Mouse (Mus musculus) liver, adult 2 months (tissue): ENCODE measurements around the gene Gpam. TPM values are rescaled to one million over a fixed set of nuclear protein-coding genes. Genes with fewer than 3 reads are reported as not detected.

Source experiments
- DNase-seq: peaks from one replicate; pipeline ENCODE4 v3.0.0-alpha.2; 2011; ENCODE audit warnings: low read depth, low spot score; ENCODE audit errors: extremely low read depth
- H3K27ac ChIP-seq: fragments of 200-500 bp; replicated peaks from 2 replicates; pipeline ENCODE4 v1.5.1; 2012; ENCODE audit warnings: low read depth, mild to moderate bottlenecking, control low read depth, inconsistent platforms, low read length; ENCODE audit not compliant: insufficient read depth
- H3K27me3 ChIP-seq: fragments of 200-500 bp; 2 replicates; pipeline ENCODE4 v1.6.1; 2012; ENCODE audit warnings: mild to moderate bottlenecking, moderate library complexity, low read length, inconsistent platforms; ENCODE audit not compliant: control insufficient read depth, insufficient read depth
- H3K36me3 ChIP-seq: fragments of 200-500 bp; 2 replicates; pipeline ENCODE4 v1.6.1; 2012; ENCODE audit warnings: low read length, inconsistent platforms; ENCODE audit not compliant: control insufficient read depth, insufficient read depth
- H3K4me1 ChIP-seq: fragments of 200-500 bp; 2 replicates; pipeline ENCODE4 v1.6.1; 2011; ENCODE audit warnings: low read length; ENCODE audit not compliant: control insufficient read depth, insufficient read depth
- H3K4me3 ChIP-seq: fragments of 200-500 bp; 2 replicates; pipeline ENCODE4 v1.5.1; 2011; ENCODE audit warnings: low read depth, mild to moderate bottlenecking, control low read depth, low read length, moderate library complexity; ENCODE audit not compliant: insufficient read depth
- H3K79me2 ChIP-seq: fragments of 200-500 bp; 2 replicates; pipeline ENCODE4 v1.6.1; 2012; ENCODE audit warnings: inconsistent platforms, mild to moderate bottlenecking, low read length, moderate library complexity; ENCODE audit not compliant: control insufficient read depth, insufficient read depth
- H3K9ac ChIP-seq: fragments of 200-500 bp; 2 replicates; pipeline ENCODE4 v1.6.1; 2012; ENCODE audit warnings: low read depth, mild to moderate bottlenecking, control low read depth, inconsistent platforms, low read length
- CTCF ChIP-seq: fragments of 200-500 bp; IDR thresholded peaks from 2 replicates; pipeline ENCODE4 v1.5.1; 2011; ENCODE audit warnings: low read depth, low read length, control low read depth
- POLR2A ChIP-seq: fragments of 200-500 bp; IDR thresholded peaks from 2 replicates; pipeline ENCODE4 v1.6.1; 2011; ENCODE audit warnings: low read length, control low read depth; ENCODE audit not compliant: insufficient read depth; ENCODE audit errors: extremely low read depth
- WGBS: fragments of 180-500 bp; shearing (Covaris S2); methylation state at CpG from one replicate; pipeline ENCODE4 v1.1.7; 2018; 5-methylcytosine and 5-hydroxymethylcytosine counted together
- polyA plus RNA-seq: library from polyadenylated mRNA; depleted of rRNA; stranded (reverse); fragments of >200 nt; gene quantifications from 2 replicates; pipeline ENCODE4 v1.2.3, GENCODE M21; 2012
- total RNA-seq: library from RNA; depleted of rRNA; stranded (reverse); fragments of >200 nt; gene quantifications from 2 replicates; pipeline ENCODE4 v1.2.3, GENCODE M21; 2014

Gene Gpam
- total and polyA plus RNA-seq, 2 experiments, result 102 to 261 TPM

DNA sequence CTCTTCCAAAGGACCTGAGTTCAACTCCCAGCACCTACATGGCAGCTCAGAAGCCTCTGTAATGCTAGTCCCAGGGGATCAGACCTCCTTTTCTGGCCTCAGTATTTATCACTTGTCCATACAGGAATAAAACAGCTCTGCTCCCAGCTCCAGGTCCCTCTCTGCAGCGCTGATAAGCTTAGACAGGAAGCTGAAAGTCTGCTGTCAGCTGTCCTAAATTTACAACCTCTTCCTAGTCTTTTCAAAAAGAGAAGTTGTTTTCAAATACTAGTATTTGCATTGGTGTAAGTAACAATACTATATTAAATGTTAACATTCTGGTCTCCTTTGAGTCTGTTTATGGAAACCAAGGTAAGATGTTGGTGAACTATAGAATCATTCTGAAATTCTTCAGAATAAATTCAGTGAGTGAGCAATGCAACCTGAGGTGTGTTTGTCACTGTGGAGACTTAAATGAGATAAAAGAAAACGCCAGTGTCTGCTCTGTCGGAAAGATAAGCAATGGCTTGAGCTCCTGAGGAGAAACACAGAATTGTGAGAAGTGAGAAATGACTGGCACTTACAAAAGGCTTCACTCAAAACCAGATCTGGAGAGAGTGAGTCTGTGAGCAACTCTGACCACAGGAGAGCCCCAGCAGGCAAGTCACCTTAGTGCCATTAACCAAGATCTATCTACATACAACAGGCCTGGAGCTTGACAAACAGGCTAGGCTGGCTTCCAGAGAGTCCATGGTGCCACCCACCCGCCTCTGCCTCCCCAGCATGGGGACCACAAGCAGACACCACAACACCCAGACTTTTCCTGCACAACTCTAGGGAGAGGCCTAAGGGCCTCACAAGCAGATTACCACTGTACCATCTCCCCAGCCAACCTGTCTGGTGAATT lies 41.8 kb downstream of the Gpam start:
- TF ChIP-seq CTCF (no peak), POLR2A (no peak)
- no peak for DNase-seq
- peaks cover 87% of the 10 kb centered on the region for H3K36me3 ChIP-seq
- peaks cover 3% of the 10 kb centered on the region; the same call in 1 of the 2 replicates for H3K4me1 ChIP-seq
- H3K9ac ChIP-seq, result no peak overlapping the region
- H3K4me3 ChIP-seq, result no peak overlapping the region
- peaks cover 8% of the 10 kb centered on the region; the same call in 1 of the 2 replicates for H3K79me2 ChIP-seq
- H3K27me3 ChIP-seq, result no peaks in the 10 kb centered on the region
- WGBS, result 79% methylated on average over 4 of the region's 4 CpGs
- H3K27ac ChIP-seq, result no peak overlapping the region

DNA sequence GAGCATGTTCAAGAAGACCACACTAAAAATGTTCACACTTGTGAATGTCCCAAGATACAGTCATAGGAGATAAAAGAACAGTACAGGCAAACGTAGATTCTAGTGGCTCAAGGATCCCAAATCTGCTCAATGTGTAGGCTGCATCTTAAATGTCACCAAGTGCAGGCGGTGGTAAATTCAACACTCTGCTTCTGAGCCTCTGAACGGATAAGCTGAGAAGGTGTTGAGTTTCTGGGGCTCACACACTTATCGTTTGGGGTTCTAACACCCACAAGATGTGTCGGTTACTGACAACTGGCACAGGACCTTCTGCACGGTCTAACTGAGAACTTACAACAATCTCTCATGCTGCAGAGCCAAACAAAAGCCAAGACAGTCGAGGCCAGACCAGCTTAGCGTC lies 50.2 kb downstream of the Gpam start:
- no peaks in the 10 kb centered on the region for H3K79me2 ChIP-seq
- DNase-seq, result no peak
- no peaks in the 10 kb centered on the region for H3K27me3 ChIP-seq
- no peak overlapping the region for H3K9ac ChIP-seq
- H3K4me3 ChIP-seq, result no peak overlapping the region
- peaks cover 89% of the 10 kb centered on the region for H3K36me3 ChIP-seq
- TF ChIP-seq CTCF (no peak), POLR2A (no peak)
- WGBS, result 92% methylated on average over 8 of the region's 8 CpGs
- no peak overlapping the region for H3K27ac ChIP-seq
- no peaks in the 10 kb centered on the region for H3K4me1 ChIP-seq

DNA sequence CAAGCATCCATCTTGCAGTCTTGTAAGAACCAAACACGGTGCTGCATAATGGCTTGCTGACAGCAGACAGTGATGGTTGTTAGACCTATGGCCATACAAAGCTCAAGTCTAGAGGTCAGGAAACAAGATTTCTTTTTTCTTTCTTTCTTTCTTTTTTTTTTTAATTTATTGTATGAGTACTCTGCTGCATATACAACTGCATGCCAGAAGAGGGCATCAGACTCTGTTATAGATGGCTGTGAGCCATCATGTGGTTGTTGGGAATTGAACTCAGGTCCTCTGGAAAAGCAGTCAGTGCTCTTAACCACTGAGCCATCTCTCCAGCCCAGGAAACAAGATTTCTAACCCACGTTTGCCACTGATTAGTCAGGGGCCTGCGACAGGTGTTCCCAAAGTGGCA lies 54.0 kb downstream of the Gpam start:
- DNase-seq, result no peak
- H3K36me3 ChIP-seq, result peaks cover 86% of the 10 kb centered on the region
- no peaks in the 10 kb centered on the region for H3K4me1 ChIP-seq
- TF ChIP-seq CTCF (no peak), POLR2A (no peak)
- H3K4me3 ChIP-seq, result no peak overlapping the region
- no peak overlapping the region for H3K27ac ChIP-seq
- no peaks in the 10 kb centered on the region for H3K27me3 ChIP-seq
- no peaks in the 10 kb centered on the region for H3K79me2 ChIP-seq
- 82% methylated on average over 3 of the region's 3 CpGs for WGBS
- H3K9ac ChIP-seq, result no peak overlapping the region

DNA sequence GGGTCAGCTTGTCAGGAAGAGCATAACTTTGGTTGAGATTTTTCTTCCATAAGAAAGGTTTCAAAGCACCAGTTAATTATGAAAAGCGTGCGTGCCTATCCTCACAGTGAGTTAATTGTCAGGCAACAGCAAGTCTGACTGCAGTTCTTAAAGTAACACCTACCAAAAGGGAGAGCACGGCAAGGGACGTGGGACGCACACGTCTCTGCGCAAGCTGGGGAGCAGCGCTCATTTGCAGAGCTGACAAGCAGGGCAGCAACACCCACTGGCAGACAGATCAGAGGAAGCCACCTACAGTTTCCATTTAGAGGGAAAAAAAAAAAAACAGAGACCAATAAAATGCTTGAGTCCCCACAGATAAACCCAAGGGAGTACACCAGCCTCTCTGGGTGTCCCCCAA lies 58.0 kb downstream of the Gpam start:
- WGBS, result 93% methylated on average over 8 of the region's 8 CpGs
- no peak for DNase-seq
- H3K36me3 ChIP-seq, result peaks cover 69% of the 10 kb centered on the region
- TF ChIP-seq CTCF (no peak), POLR2A (no peak)
- no peak overlapping the region for H3K4me3 ChIP-seq
- H3K27me3 ChIP-seq, result no peaks in the 10 kb centered on the region
- H3K4me1 ChIP-seq, result no peaks in the 10 kb centered on the region
- H3K27ac ChIP-seq, result no peak overlapping the region
- H3K9ac ChIP-seq, result no peak overlapping the region
- H3K79me2 ChIP-seq, result no peaks in the 10 kb centered on the region

DNA sequence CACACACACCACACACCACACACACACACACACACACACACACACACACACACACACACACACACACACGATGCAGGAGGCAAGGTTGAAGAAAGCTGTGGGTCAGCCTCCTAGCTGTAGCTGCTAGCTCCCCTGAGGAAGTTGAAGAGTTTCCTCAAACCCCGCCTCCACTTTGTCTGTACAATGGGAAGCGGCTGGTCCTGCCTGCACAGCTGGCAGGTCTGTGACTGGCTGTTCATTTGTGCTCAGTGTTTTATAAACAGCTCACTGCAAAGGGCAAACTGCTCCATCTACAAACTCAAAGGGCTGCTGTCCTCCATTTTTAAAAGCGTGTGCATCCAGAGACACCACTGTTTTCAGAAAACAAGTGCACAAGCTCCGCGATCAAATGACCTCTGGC lies 63.8 kb downstream of the Gpam start:
- no peaks in the 10 kb centered on the region for H3K4me1 ChIP-seq
- no peak overlapping the region for H3K9ac ChIP-seq
- peaks cover 24% of the 10 kb centered on the region for H3K36me3 ChIP-seq
- WGBS, result 14% methylated on average over 6 of the region's 6 CpGs
- H3K27me3 ChIP-seq, result no peaks in the 10 kb centered on the region
- H3K4me3 ChIP-seq, result no peak overlapping the region
- H3K79me2 ChIP-seq, result no peaks in the 10 kb centered on the region
- TF ChIP-seq CTCF (no peak), POLR2A (no peak)
- no peak overlapping the region for H3K27ac ChIP-seq
- peak; percentile 48 for DNase-seq

DNA sequence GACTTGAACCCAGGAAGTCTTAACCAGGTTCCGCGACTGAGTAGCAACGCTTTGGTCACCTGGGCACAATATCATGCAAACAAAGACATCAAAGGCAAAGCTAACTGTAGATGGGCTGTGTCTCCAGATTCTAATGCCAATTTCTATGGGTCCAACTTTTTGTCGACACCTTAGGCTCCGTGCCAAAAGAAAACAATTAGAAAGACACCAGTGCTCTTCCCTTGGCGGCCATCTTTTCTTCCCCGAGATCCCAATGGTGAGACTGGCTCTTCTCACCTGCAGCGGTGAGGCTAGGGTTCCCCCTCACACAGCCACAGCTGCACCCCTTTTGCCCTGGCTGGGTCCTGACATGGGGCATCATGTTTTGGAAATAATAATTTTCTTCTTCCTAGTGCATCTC lies 64.5 kb downstream of the Gpam start:
- Histone ChIP-seq H3K9ac (no peak overlapping the region), H3K4me1 (no peaks in the 10 kb centered on the region), H3K27ac (no peak overlapping the region), H3K79me2 (no peaks in the 10 kb centered on the region), H3K4me3 (no peak overlapping the region), H3K27me3 (no peaks in the 10 kb centered on the region), H3K36me3 (peaks cover 18% of the 10 kb centered on the region)
- 78% methylated on average over 8 of the region's 8 CpGs for WGBS
- DNase-seq, result no peak
- TF ChIP-seq CTCF, result no peak
- no peak for TF ChIP-seq POLR2A
